Mouse (Mus musculus): ENCODE measurements around the gene 3300002I08Rik. TPM values are rescaled to one million over a fixed set of nuclear protein-coding genes. Genes with fewer than 3 reads are reported as not detected.
"Not testable (repeated sequence)": the region's sequence is repeated elsewhere in the genome, so short reads cannot be mapped to it uniquely, and the experiment has no call there.

The 3300002I08Rik gene
- polyA plus RNA-seq (2016; fragmentation: Nextera tagmentation; extraction: Ambion mirVana) = 10.4 and 11.0 TPM in 2 replicates

DNA sequence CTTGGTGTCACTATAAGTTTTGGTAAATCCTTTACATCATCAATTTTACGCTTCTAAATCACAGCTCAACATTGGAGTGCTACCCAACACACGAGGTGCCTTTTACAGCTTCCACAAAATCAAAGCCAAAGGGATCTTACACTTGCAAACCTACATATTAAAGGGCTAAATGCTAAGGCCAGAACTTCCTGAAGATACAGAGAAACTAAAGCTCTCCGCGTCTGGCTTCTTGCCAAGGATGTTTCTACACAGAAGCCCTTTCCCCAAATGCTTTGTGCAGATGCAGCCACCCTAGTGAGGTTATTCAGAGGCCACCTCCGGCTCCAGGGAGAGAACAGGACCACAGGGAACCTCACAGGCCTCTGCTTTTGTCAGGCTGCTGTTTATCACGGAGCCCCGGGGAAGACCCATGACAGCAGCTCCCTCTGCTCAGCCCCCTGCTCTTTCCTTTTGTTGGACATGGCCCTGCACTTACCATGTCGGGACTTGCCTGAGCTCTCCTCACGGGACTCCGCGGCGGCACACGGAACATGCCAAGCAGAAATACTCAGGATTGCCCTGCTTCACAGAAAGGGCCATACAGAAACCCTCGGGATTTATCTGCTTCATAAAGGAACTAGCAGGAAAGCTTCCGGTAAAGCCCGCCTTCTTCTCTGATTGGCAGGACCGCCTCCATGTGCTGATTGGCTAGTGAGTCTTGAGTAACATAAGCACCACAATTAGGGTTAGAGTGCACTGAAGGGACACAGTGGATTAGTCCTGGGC, at the start of gene 3300002I08Rik:
Gene 3300002I08Rik (minus strand): TSS at position 653 of the 765 bp plus-strand sequence.
- not testable (repeated sequence) for H3K36me3 ChIP-seq, H3K27me3 ChIP-seq, H3K9me3 ChIP-seq, H3K4me1 ChIP-seq
- peak within 1 kb of the TSS; percentile 42 for H3K4me2 ChIP-seq (replicated peaks)
- 6% methylated on average over 17 of the region's 17 CpGs for WGBS
- H3K4me3 ChIP-seq = peak within 1 kb of the TSS; percentile 67
- H3K27ac ChIP-seq = peak within 1 kb of the TSS; percentile 70
- peak within 1 kb of the TSS; percentile 62 for H3K9ac ChIP-seq
- peak; percentile 96 for ATAC-seq (ENCODE audit: insufficient number of reproducible peaks, insufficient read depth, low FRiP score, low TSS enrichment)

DNA sequence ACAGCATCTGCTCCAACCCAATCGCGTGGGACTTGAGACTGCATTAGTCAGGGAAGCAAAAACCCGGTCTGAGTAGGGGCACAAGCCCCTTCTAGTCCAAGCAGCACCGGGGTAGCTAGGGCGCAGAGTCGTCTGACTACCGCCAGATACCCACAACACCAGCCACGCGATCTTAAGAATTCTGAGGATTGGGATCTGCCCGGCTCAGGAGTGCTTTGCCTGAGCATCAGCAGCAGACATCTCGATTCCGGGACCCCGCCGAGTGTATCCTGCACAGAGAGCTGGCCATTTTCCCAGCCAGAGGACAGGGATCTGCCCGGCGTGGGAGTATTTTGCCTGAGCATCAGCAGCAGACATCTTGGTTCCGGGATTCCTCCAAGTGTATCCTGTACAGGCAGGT, 49.6 kb upstream of the 3300002I08Rik start:
- not testable (repeated sequence) for H3K27me3 ChIP-seq; H3K4me3 ChIP-seq; ATAC-seq (ENCODE audit: insufficient number of reproducible peaks, insufficient read depth, low FRiP score, low TSS enrichment); H3K9ac ChIP-seq; H3K4me1 ChIP-seq; H3K27ac ChIP-seq; H3K9me3 ChIP-seq; H3K4me2 ChIP-seq (replicated peaks)
- WGBS = 89% methylated on average over 17 of the region's 17 CpGs
- H3K36me3 ChIP-seq = peaks cover 20% of the 10 kb centered on the region

DNA sequence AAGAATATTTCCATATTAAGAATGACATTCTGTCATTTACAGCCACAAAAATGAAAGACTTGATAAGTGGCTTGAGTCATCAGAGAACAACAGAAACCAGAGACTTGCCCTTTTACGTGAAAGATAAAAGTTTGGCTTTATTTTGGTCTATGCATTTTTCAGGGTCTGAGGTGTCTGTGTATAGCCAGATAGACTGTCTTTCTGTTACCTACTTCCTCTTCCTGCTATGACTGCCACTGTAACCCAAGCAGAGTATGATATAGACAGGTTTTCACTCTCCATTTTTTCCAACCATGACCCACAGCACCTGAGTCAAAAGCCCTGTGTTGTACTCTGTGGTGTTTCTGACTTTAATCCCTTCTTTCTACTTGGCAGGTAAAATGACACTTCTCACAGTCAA, 27.6 kb upstream of the 3300002I08Rik start:
- no peaks in the 10 kb centered on the region for H3K36me3 ChIP-seq
- ATAC-seq (ENCODE audit: insufficient number of reproducible peaks, insufficient read depth, low FRiP score, low TSS enrichment) = no peak
- H3K4me3 ChIP-seq = no peak overlapping the region
- H3K4me1 ChIP-seq = no peaks in the 10 kb centered on the region
- no peak overlapping the region for H3K27ac ChIP-seq
- H3K9me3 ChIP-seq = 0 out of 2 replicates have a peak, but pooled peaks cover 4% of the 10 kb centered on the region
- no peak overlapping the region for H3K4me2 ChIP-seq (replicated peaks)
- H3K27me3 ChIP-seq = no peaks in the 10 kb centered on the region
- no peak overlapping the region for H3K9ac ChIP-seq
- WGBS = 86% methylated on average over 1 of the region's 1 CpGs

DNA sequence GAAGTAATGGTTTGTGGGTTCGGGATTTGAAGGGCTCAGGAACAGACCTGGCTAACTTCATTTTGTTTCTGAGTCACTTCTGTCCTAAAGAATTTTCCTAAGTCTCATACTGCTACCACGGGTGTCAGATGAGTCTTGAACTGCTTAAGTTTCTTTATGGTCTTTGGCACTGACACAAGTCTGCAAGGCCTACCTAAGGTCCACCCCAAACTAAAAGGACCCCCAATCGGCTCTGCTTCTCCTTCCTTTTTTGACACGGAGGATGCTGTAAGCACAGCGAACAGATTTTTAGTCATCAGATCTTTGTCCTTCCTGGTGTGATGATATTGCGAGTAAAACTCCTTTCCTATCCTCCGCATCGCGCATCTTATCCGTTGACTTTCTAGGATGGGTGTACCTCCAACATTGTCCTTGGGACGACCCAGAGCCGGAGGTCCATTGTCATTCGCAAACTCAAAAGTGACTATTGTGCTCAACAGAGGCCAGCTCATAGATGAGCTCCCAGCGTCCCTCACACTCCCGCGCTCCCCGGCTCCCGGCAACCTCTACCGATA, 23.1 kb upstream of the 3300002I08Rik start:
- H3K36me3 ChIP-seq; H3K4me2 ChIP-seq (replicated peaks); ATAC-seq (ENCODE audit: insufficient number of reproducible peaks, insufficient read depth, low FRiP score, low TSS enrichment); H3K27ac ChIP-seq; H3K4me1 ChIP-seq; H3K9me3 ChIP-seq; H3K4me3 ChIP-seq; H3K27me3 ChIP-seq; H3K9ac ChIP-seq: not testable (repeated sequence)
- WGBS = 92% methylated on average over 19 of the region's 19 CpGs

DNA sequence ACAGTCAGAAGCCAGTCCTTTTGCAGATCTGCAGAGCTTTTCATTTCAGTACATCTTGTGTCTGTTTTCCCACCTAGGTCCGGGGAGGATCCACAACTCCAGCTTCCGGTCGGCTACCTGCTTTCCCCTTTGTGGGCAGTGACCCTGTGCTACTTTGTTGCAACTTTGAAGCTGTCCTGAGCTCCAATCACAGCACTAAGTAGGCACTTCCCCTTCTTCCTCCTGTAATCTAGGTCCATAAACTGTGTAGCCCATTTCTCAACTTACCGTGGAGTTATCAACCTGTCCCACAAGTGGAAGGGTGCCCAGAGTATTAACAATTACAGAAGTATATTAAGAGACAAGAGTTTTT, 289 bp upstream of the 3300002I08Rik start:
- peak; percentile 67; the same call in 1 of the 2 replicates for ATAC-seq (ENCODE audit: insufficient number of reproducible peaks, insufficient read depth, low FRiP score, low TSS enrichment)
- Histone ChIP-seq H3K4me2 (replicated peaks) (peak overlapping the region; percentile 42), H3K9me3 (no peaks in the 10 kb centered on the region), H3K4me1 (no peaks in the 10 kb centered on the region), H3K27ac (no peak overlapping the region), H3K9ac (no peak overlapping the region), H3K27me3 (no peaks in the 10 kb centered on the region), H3K36me3 (no peaks in the 10 kb centered on the region), H3K4me3 (peak overlapping the region; percentile 67)
- WGBS = 20% methylated on average over 4 of the region's 4 CpGs

DNA sequence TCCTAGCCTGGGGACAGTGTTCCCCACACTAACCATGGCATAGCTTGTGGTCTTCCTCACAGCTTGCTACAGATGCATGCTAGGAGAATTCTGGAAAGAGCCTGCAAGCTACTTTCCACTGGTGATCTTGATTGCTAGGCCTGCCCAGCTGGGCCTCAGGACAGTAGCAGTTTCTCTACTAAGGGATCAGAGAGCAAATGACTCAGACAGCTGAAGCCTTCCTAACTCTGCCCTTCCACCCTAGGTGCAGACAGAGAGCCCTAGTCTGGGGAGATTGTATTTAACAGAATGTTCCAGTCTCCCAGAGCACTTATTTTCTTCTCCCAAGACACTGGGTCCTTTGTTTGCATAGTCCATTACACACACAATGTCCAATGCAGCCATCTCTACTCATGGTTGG, 5.4 kb downstream of the 3300002I08Rik start:
- H3K27me3 ChIP-seq; H3K9ac ChIP-seq; H3K9me3 ChIP-seq; H3K4me2 ChIP-seq (replicated peaks); ATAC-seq (ENCODE audit: insufficient number of reproducible peaks, insufficient read depth, low FRiP score, low TSS enrichment); H3K4me3 ChIP-seq; H3K36me3 ChIP-seq; H3K4me1 ChIP-seq; H3K27ac ChIP-seq: not testable (repeated sequence)

DNA sequence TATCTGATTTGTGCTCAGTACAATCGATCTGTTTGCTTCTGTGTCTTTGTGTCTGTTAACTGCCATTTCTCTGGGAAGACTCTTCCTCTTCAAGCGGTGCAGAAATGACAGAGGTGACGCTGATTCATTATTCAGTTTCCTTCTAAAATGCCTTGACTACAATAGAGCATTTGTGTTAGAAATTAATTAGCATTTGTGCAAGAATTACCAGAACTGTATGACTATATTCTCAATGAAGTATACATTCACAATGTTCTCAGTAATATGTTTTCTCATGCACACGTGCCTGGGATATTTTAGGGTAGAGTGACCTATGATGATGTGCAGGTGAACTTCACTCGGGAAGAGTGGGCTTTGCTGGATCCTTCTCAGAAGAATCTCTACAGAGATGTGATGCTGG, 39.2 kb downstream of the 3300002I08Rik start, which contains the start of gene Gm10130:
Gene Gm10130 (plus strand): TSS at position 301 of the 400 bp plus-strand sequence.
- peaks cover 33% of the 10 kb centered on the region for H3K9me3 ChIP-seq
- H3K27ac ChIP-seq = no peak within 1 kb of the TSS
- no peak within 1 kb of the TSS for H3K4me3 ChIP-seq
- no peak for ATAC-seq (ENCODE audit: insufficient number of reproducible peaks, insufficient read depth, low FRiP score, low TSS enrichment)
- no peaks in the 10 kb centered on the region for H3K27me3 ChIP-seq
- peaks cover 30% of the 10 kb centered on the region for H3K36me3 ChIP-seq
- H3K4me1 ChIP-seq = no peaks in the 10 kb centered on the region
- H3K4me2 ChIP-seq (replicated peaks) = no peak within 1 kb of the TSS
- H3K9ac ChIP-seq = no peak within 1 kb of the TSS
- 91% methylated on average over 5 of the region's 5 CpGs for WGBS

DNA sequence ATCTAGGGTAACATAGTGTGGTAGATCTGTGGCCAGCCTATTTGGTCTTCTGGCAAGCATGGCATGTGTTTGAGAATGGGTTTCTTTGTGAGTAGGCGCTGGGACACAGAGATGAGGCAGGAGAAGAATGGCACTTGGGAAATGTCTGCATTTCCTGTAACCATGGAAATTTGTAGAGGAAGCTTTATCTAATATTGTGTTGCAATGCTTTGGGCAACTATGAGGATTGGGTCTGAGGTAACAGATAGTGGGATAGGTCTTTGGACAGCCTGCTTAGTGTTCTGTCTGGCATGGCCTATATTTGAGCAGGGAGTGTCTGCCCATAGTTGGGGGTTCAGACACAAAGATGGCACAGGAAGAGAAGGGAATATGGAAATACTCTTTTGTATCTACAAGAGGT, 43.6 kb downstream of the 3300002I08Rik start:
- Histone ChIP-seq H3K27me3 (no peaks in the 10 kb centered on the region), H3K9me3 (peaks cover 36% of the 10 kb centered on the region), H3K36me3 (peaks cover 22% of the 10 kb centered on the region), H3K4me2 (replicated peaks) (no peak overlapping the region), H3K27ac (no peak overlapping the region), H3K9ac (no peak overlapping the region), H3K4me1 (no peaks in the 10 kb centered on the region), H3K4me3 (no peak overlapping the region)
- 93% methylated on average over 1 of the region's 1 CpGs for WGBS
- ATAC-seq (ENCODE audit: insufficient number of reproducible peaks, insufficient read depth, low FRiP score, low TSS enrichment) = no peak

DNA sequence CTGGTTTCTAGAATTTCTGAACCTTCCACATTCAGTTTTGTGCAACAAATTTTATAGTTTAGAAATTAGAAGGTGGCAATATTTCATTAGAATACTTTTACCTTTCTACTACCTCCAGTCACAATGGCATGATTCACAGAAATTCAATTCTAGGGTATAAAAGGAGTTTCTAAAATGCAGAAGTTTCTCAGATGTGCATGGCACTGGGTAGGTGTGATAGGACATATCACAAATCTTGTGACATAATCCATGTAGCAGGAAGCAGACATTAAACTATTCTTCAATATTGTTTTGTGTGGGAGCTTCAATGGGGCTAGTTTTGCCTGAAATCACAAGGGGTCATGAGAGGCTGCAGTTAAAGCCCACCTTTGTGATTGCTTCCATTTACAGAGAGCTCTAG, 46.4 kb downstream of the 3300002I08Rik start:
- Histone ChIP-seq H3K4me1 (no peaks in the 10 kb centered on the region), H3K9me3 (peaks cover 29% of the 10 kb centered on the region), H3K36me3 (peaks cover 22% of the 10 kb centered on the region)

DNA sequence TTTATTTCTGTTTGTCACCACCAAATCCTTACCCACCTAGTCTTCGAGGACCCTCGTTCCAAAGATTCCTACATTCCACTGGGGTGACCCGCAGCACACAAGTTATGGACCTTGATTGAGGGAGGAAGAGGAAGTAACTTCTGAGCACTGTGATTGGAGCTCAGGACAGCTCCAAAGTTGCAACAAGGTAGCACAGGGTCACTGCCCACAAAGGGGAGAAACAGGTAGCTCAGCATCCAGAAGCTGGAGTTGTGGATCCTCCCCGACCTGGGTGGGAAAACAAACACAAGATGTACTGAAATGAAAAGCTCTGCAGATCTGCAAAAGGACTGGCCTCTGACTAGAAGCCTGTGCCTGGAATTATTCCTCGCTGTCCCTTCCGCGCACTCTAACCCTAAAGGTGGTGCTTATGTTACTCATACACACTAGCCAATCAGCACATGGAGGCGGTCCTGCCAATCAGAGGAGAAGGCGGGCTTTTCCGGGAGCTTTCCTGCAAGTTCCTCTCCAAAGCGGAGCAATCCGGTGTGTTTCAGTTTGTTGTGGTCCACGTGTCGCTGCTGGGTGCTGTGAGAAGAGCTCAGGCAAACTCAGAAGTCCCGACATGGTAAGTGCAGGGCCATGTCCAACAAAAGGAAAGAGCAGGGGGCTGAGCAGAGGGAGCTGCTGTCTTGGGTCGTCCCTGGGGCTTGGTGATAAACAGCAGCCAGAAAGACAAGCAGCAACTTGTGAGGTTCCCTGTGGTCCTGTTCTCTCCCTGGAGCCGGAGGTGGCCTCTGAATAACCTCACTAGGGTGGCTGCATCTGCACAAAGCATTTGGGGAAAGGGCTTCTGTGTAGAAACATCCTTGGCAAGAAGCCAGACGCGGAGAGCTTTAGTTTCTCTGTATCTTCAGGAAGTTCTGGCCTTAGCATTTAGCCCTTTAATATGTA, 51.3 kb downstream of the 3300002I08Rik start:
- H3K4me1 ChIP-seq, H3K36me3 ChIP-seq, H3K9me3 ChIP-seq, H3K27me3 ChIP-seq: not testable (repeated sequence)
- ATAC-seq (ENCODE audit: insufficient number of reproducible peaks, insufficient read depth, low FRiP score, low TSS enrichment) = peak; percentile 96
- Histone ChIP-seq H3K4me3 (peak overlapping the region; percentile 56), H3K27ac (peak overlapping the region; percentile 76; the same call in 1 of the 2 replicates), H3K4me2 (replicated peaks) (peak overlapping the region; percentile 49), H3K9ac (peak overlapping the region; percentile 63)
- 21% methylated on average over 19 of the region's 19 CpGs for WGBS

More for the DNA sequence above, 46.4 kb downstream of the 3300002I08Rik start:
- no peak for ATAC-seq (ENCODE audit: insufficient number of reproducible peaks, insufficient read depth, low FRiP score, low TSS enrichment)
- Histone ChIP-seq H3K4me3 (no peak overlapping the region), H3K27ac (no peak overlapping the region), H3K9ac (no peak overlapping the region), H3K4me2 (replicated peaks) (no peak overlapping the region), H3K27me3 (no peaks in the 10 kb centered on the region)

DNA sequence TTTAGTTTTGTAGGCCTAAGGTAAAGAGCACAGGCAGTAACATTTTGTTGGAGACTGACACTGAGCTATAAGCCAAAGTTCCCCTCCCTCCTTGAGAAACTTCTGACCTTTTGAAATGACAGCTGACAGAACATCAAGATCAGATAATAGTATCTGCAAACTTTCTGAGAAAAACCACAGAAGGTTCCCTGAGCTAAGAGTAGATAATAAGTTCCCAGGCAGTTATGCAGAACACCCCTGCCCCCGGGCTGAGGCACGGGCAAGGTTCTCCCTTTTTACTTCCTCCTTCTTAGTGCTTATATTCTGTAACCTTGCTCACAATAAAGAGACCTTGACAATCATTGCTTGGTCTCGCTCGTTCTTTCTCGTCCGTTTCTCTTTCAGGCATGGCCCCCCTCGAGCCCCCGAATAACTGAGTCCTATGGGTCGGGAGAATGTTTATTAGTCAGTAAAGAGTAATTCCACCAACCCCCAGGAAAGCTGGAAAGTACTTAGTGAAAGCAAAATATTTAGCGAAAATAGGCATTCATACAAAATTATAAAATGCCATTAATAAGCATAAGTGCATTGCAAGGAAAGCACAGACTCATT, 55.3 kb downstream of the 3300002I08Rik start:
- Histone ChIP-seq H3K4me1 (no peaks in the 10 kb centered on the region), H3K9me3 (no peaks in the 10 kb centered on the region), H3K36me3 (no peaks in the 10 kb centered on the region), H3K27ac (no peak overlapping the region), H3K4me2 (replicated peaks) (no peak overlapping the region), H3K4me3 (no peak overlapping the region), H3K27me3 (no peaks in the 10 kb centered on the region), H3K9ac (no peak overlapping the region)
- WGBS = 83% methylated on average over 10 of the region's 10 CpGs
- ATAC-seq (ENCODE audit: insufficient number of reproducible peaks, insufficient read depth, low FRiP score, low TSS enrichment) = no peak

All from embryonic facial prominence, embryonic 12.5 days (tissue).